Mouse (Mus musculus) liver, embryonic 13.5 days (tissue): ENCODE results near the gene Slc16a8. TPM values are rescaled to one million over a fixed set of nuclear protein-coding genes. Genes with fewer than 3 reads are reported as not detected.
A peak's percentile ranks its signal among the peaks of the same experiment; 100 is the strongest.

Experiments used
- ATAC-seq: fragments of 200-750 bp; cut with Nextera tagmentation; 2 replicates; pipeline ENCODE4 v1.8.0; 2017; ENCODE audit warnings: low read depth, mild to moderate bottlenecking, moderate number of reproducible peaks, moderate library complexity
- DNase-seq: peaks from one replicate; pipeline ENCODE4 v3.0.0; 2022
- H3K27ac ChIP-seq: fragments of 300-500 bp; sonication (generic); 2 replicates; pipeline ENCODE4 v1.5.1; 2015; ENCODE audit warnings: moderate library complexity, mild to moderate bottlenecking, inconsistent platforms
- H3K27me3 ChIP-seq: fragments of 300-500 bp; sonication (generic); 2 replicates; pipeline ENCODE4 v1.6.1; 2015; ENCODE audit warnings: mild to moderate bottlenecking, inconsistent platforms
- H3K36me3 ChIP-seq: fragments of 300-500 bp; sonication (generic); 2 replicates; pipeline ENCODE4 v1.6.1; 2015; ENCODE audit warnings: mild to moderate bottlenecking, inconsistent platforms
- H3K4me1 ChIP-seq: fragments of 300-500 bp; sonication (generic); replicated peaks from 2 replicates; pipeline ENCODE4 v1.6.1; 2015; ENCODE audit warnings: inconsistent platforms
- H3K4me2 ChIP-seq: fragments of 300-500 bp; sonication (generic); 2 replicates; pipeline ENCODE4 v1.6.1; 2015; ENCODE audit warnings: inconsistent platforms, mild to moderate bottlenecking, moderate library complexity
- H3K4me3 ChIP-seq: fragments of 300-500 bp; sonication (generic); replicated peaks from 2 replicates; pipeline ENCODE4 v1.5.1; 2015; ENCODE audit warnings: mild to moderate bottlenecking, inconsistent platforms
- H3K9ac ChIP-seq: fragments of 300-500 bp; sonication (generic); 2 replicates; pipeline ENCODE4 v1.6.1; 2015; ENCODE audit warnings: mild to moderate bottlenecking, inconsistent platforms
- H3K9me3 ChIP-seq: fragments of 300-500 bp; sonication (generic); replicated peaks from 2 replicates; pipeline ENCODE4 v1.6.1; 2016; ENCODE audit warnings: inconsistent platforms
- WGBS: fragments of 180-500 bp; shearing (Covaris S2); methylation state at CpG from one replicate; pipeline ENCODE4 v1.1.7; 2015; ENCODE audit not compliant: insufficient replicate concordance; 5-methylcytosine and 5-hydroxymethylcytosine counted together
- polyA plus RNA-seq: library from polyadenylated mRNA; unstranded; fragments of >200 nt; fragmentation: Nextera tagmentation; extraction: Ambion mirVana; gene quantifications from 2 replicates; pipeline ENCODE4 v1.2.1, GENCODE M21; 2015

Gene Slc16a8
- polyA plus RNA-seq, 1 experiment from 2014 or later: not detected

GRCm38 (mm10) chr15:79282434-79282833 is 27.9 kb upstream of the Slc16a8 start:
- ATAC-seq: no peak
- Histone ChIP-seq H3K36me3 (peaks cover 16% of the 10 kb centered on the region), H3K4me2 (no peak overlapping the region), H3K27me3 (no peaks in the 10 kb centered on the region), H3K27ac (no peak overlapping the region; the same call in 1 of the 2 replicates), H3K4me3 (no peak overlapping the region), H3K4me1 (peaks cover 37% of the 10 kb centered on the region), H3K9me3 (no peaks in the 10 kb centered on the region), H3K9ac (no peak overlapping the region)
- DNase-seq: no peak
- WGBS: 74% methylated on average over 5 of the region's 5 CpGs

GRCm38 (mm10) chr15:79281389-79281788 is 26.8 kb upstream of the Slc16a8 start:
- DNase-seq: peak; percentile 83
- peak overlapping the region; percentile 21 for H3K4me2 ChIP-seq
- H3K9ac ChIP-seq: peak overlapping the region; percentile 30; the same call in 1 of the 2 replicates
- H3K27ac ChIP-seq: peak overlapping the region; percentile 87
- no peak overlapping the region for H3K4me3 ChIP-seq
- peaks cover 5% of the 10 kb centered on the region for H3K36me3 ChIP-seq
- ATAC-seq: peak; percentile 92
- WGBS: 24% methylated on average over 1 of the region's 1 CpGs
- no peaks in the 10 kb centered on the region for H3K27me3 ChIP-seq
- no peaks in the 10 kb centered on the region for H3K9me3 ChIP-seq
- H3K4me1 ChIP-seq: peaks cover 37% of the 10 kb centered on the region

GRCm38 (mm10) chr15:79280850-79281249 is 26.3 kb upstream of the Slc16a8 start:
- Histone ChIP-seq H3K4me2 (peak overlapping the region; percentile 21), H3K4me3 (no peak overlapping the region), H3K9ac (no peak overlapping the region), H3K36me3 (no peaks in the 10 kb centered on the region), H3K27me3 (no peaks in the 10 kb centered on the region), H3K27ac (peak overlapping the region; percentile 87), H3K4me1 (peaks cover 37% of the 10 kb centered on the region), H3K9me3 (no peaks in the 10 kb centered on the region)
- 41% methylated on average over 5 of the region's 5 CpGs for WGBS
- no peak for ATAC-seq
- DNase-seq: peak; percentile 28

- peaks cover 33% of the 10 kb centered on the region for H3K4me1 ChIP-seq
- no peak overlapping the region for H3K27ac ChIP-seq
- no peaks in the 10 kb centered on the region for H3K27me3 ChIP-seq
- 28% methylated on average over 6 of the region's 6 CpGs for WGBS
- DNase-seq (no peak), ATAC-seq (no peak)
- H3K9me3 ChIP-seq: no peaks in the 10 kb centered on the region
- no peak overlapping the region for H3K9ac ChIP-seq
- H3K36me3 ChIP-seq: no peaks in the 10 kb centered on the region
- H3K4me3 ChIP-seq: no peak overlapping the region
- no peak overlapping the region for H3K4me2 ChIP-seq
These were observed 25.6 kb upstream of the Slc16a8 start for GRCm38 (mm10) chr15:79280209-79280608.

- H3K4me1 ChIP-seq: peaks cover 26% of the 10 kb centered on the region
- no peak overlapping the region for H3K9ac ChIP-seq
- 58% methylated on average over 10 of the region's 10 CpGs for WGBS
- DNase-seq: no peak
- H3K27ac ChIP-seq: no peak overlapping the region
- no peak overlapping the region for H3K4me2 ChIP-seq
- no peak overlapping the region for H3K4me3 ChIP-seq
- no peaks in the 10 kb centered on the region for H3K36me3 ChIP-seq
- no peaks in the 10 kb centered on the region for H3K9me3 ChIP-seq
- H3K27me3 ChIP-seq: 0 out of 2 replicates have a peak, but pooled peaks cover 3% of the 10 kb centered on the region
- no peak for ATAC-seq
These were observed 23.2 kb upstream of the Slc16a8 start for GRCm38 (mm10) chr15:79277728-79278127.

GRCm38 (mm10) chr15:79273020-79273419 is 18.5 kb upstream of the Slc16a8 start:
- no peak for ATAC-seq
- WGBS: 45% methylated on average over 10 of the region's 10 CpGs

GRCm38 (mm10) chr15:79271124-79271746 is 16.7 kb upstream of the Slc16a8 start:
- Histone ChIP-seq H3K9me3 (no peaks in the 10 kb centered on the region), H3K36me3 (no peaks in the 10 kb centered on the region), H3K27ac (no peak overlapping the region), H3K4me3 (peak overlapping the region; percentile 41), H3K4me2 (peak overlapping the region; percentile 64), H3K9ac (no peak overlapping the region), H3K27me3 (peaks cover 36% of the 10 kb centered on the region; the same call in 1 of the 2 replicates), H3K4me1 (peaks cover 14% of the 10 kb centered on the region)
- ATAC-seq (0 out of 2 replicates have a peak, but pooled peaks have one; percentile 12), DNase-seq (peak; percentile 35)
- 13% methylated on average over 17 of the region's 17 CpGs for WGBS

More at GRCm38 (mm10) chr15:79273020-79273419, 18.5 kb upstream of the Slc16a8 start:
- no peak for DNase-seq
- H3K36me3 ChIP-seq: no peaks in the 10 kb centered on the region
- H3K27me3 ChIP-seq: peaks cover 21% of the 10 kb centered on the region; the same call in 1 of the 2 replicates
- no peak overlapping the region for H3K4me3 ChIP-seq
- H3K27ac ChIP-seq: no peak overlapping the region
- H3K4me1 ChIP-seq: peaks cover 14% of the 10 kb centered on the region
- H3K9ac ChIP-seq: no peak overlapping the region
- H3K4me2 ChIP-seq: no peak overlapping the region
- H3K9me3 ChIP-seq: no peaks in the 10 kb centered on the region

- peak overlapping the region; percentile 41 for H3K4me3 ChIP-seq
- H3K9me3 ChIP-seq: no peaks in the 10 kb centered on the region
- peaks cover 41% of the 10 kb centered on the region; the same call in 1 of the 2 replicates for H3K27me3 ChIP-seq
- H3K9ac ChIP-seq: peak overlapping the region; percentile 49
- no peaks in the 10 kb centered on the region for H3K36me3 ChIP-seq
- DNase-seq (peak; percentile 62), ATAC-seq (peak; percentile 68)
- no peak overlapping the region for H3K27ac ChIP-seq
- 2% methylated on average over 33 of the region's 33 CpGs for WGBS
- peaks cover 14% of the 10 kb centered on the region for H3K4me1 ChIP-seq
- peak overlapping the region; percentile 64 for H3K4me2 ChIP-seq
These were observed 16.0 kb upstream of the Slc16a8 start for GRCm38 (mm10) chr15:79270317-79271123.

- Histone ChIP-seq H3K4me3 (no peak overlapping the region), H3K9ac (no peak overlapping the region), H3K27me3 (peaks cover 56% of the 10 kb centered on the region), H3K4me1 (peaks cover 14% of the 10 kb centered on the region), H3K9me3 (no peaks in the 10 kb centered on the region), H3K27ac (no peak overlapping the region), H3K4me2 (no peak overlapping the region), H3K36me3 (no peaks in the 10 kb centered on the region)
- DNase-seq: no peak
- WGBS: 8% methylated on average over 1 of the region's 1 CpGs
- ATAC-seq: no peak
These were observed 14.0 kb upstream of the Slc16a8 start for GRCm38 (mm10) chr15:79268521-79268920.

GRCm38 (mm10) chr15:79265384-79265783 is 10.8 kb upstream of the Slc16a8 start:
- 42% methylated on average over 4 of the region's 4 CpGs for WGBS
- H3K27me3 ChIP-seq: peaks cover 75% of the 10 kb centered on the region

GRCm38 (mm10) chr15:79263726-79264125 is 9.2 kb upstream of the Slc16a8 start:
- WGBS: 72% methylated on average over 6 of the region's 6 CpGs
- Histone ChIP-seq H3K27ac (no peak overlapping the region), H3K27me3 (peaks cover 90% of the 10 kb centered on the region), H3K9me3 (no peaks in the 10 kb centered on the region), H3K4me2 (no peak overlapping the region), H3K4me3 (no peak overlapping the region), H3K9ac (no peak overlapping the region), H3K4me1 (peaks cover 14% of the 10 kb centered on the region), H3K36me3 (no peaks in the 10 kb centered on the region)
- ATAC-seq: no peak
- no peak for DNase-seq

More at GRCm38 (mm10) chr15:79265384-79265783, 10.8 kb upstream of the Slc16a8 start:
- H3K4me1 ChIP-seq: peaks cover 16% of the 10 kb centered on the region
- DNase-seq (no peak), ATAC-seq (no peak)
- H3K27ac ChIP-seq: no peak overlapping the region
- no peaks in the 10 kb centered on the region for H3K36me3 ChIP-seq
- H3K4me2 ChIP-seq: no peak overlapping the region
- no peaks in the 10 kb centered on the region for H3K9me3 ChIP-seq
- no peak overlapping the region for H3K9ac ChIP-seq
- H3K4me3 ChIP-seq: no peak overlapping the region
